Mouse (Mus musculus) CD4-positive, CD25-positive, alpha-beta regulatory T cell, adult 2 months (primary cell): ENCODE results near the gene Mad1l1.

Experiments used
- DNase-seq: peaks from one replicate; pipeline ENCODE4 v3.0.0-alpha.2; 2012; ENCODE audit warnings: low read depth, low spot score

Gene Mad1l1

GRCm38 (mm10) chr5:140221016-140221650, 100.2 kb downstream of the Mad1l1 start:
- no peak for DNase-seq

- peak; percentile 39 for DNase-seq
Observed at GRCm38 (mm10) chr5:140219252-140219651, 102.1 kb downstream of the Mad1l1 start.

GRCm38 (mm10) chr5:140217900-140218299, 103.5 kb downstream of the Mad1l1 start:
- DNase-seq = peak; percentile 43

- no peak for DNase-seq
Observed at GRCm38 (mm10) chr5:140217083-140217482, 104.3 kb downstream of the Mad1l1 start.

GRCm38 (mm10) chr5:140215471-140216087, 105.8 kb downstream of the Mad1l1 start:
- DNase-seq = peak; percentile 70

GRCm38 (mm10) chr5:140213001-140213400, 108.4 kb downstream of the Mad1l1 start:
- DNase-seq = no peak

GRCm38 (mm10) chr5:140210417-140211184, 110.8 kb downstream of the Mad1l1 start:
- DNase-seq = peak; percentile 41

GRCm38 (mm10) chr5:140208743-140209409, 112.5 kb downstream of the Mad1l1 start:
- peak; percentile 83 for DNase-seq

- DNase-seq = peak; percentile 47
Observed at GRCm38 (mm10) chr5:140206726-140207703, 114.3 kb downstream of the Mad1l1 start.

GRCm38 (mm10) chr5:140205991-140206390, 115.4 kb downstream of the Mad1l1 start:
- no peak for DNase-seq

- DNase-seq = no peak
Observed at GRCm38 (mm10) chr5:140204465-140204864, 116.9 kb downstream of the Mad1l1 start.

GRCm38 (mm10) chr5:140204037-140204436, 117.3 kb downstream of the Mad1l1 start:
- DNase-seq = no peak

- no peak for DNase-seq
Observed at GRCm38 (mm10) chr5:140202451-140202850, 118.9 kb downstream of the Mad1l1 start.

GRCm38 (mm10) chr5:140201566-140201965, 119.8 kb downstream of the Mad1l1 start:
- DNase-seq = no peak

GRCm38 (mm10) chr5:140201109-140201508, 120.2 kb downstream of the Mad1l1 start:
- DNase-seq = no peak

GRCm38 (mm10) chr5:140197705-140198104, 123.6 kb downstream of the Mad1l1 start:
- DNase-seq = peak; percentile 85

GRCm38 (mm10) chr5:140196446-140196845, 124.9 kb downstream of the Mad1l1 start:
- no peak for DNase-seq

GRCm38 (mm10) chr5:140194173-140194572, 127.2 kb downstream of the Mad1l1 start:
- no peak for DNase-seq

GRCm38 (mm10) chr5:140191539-140191938, 129.8 kb downstream of the Mad1l1 start:
- DNase-seq = no peak

- no peak for DNase-seq
Observed at GRCm38 (mm10) chr5:140186351-140186750, 135.0 kb downstream of the Mad1l1 start.

GRCm38 (mm10) chr5:140185757-140186156, 135.6 kb downstream of the Mad1l1 start:
- DNase-seq = no peak
